Mouse (Mus musculus) embryonic stem cell, embryonic (primary cell): ENCODE results near the gene Rad23b.

ENCODE experiments used
- CTCF ChIA-PET, 4 experiments: fragments of 300-600 bp in 2 of 4; fragments of 350-600 bp in 2 of 4; sonication (Branson Sonifier 250); formaldehyde crosslinking; loops; one replicate each; lab custom pipeline; 2022; ENCODE audit warnings: inconsistent platforms in 2 of 4; lab: Charles Lee
- POLR2A ChIA-PET, 4 experiments: fragments of 300-600 bp in 2 of 4; fragments of 350-600 bp in 2 of 4; sonication (Branson Sonifier 250); formaldehyde crosslinking; loops; one replicate each; lab custom pipeline; 2022; ENCODE audit warnings: antibody characterized with exemption in 4 of 4, inconsistent platforms in 1 of 4; lab: Charles Lee

Rad23b gene

DNA sequence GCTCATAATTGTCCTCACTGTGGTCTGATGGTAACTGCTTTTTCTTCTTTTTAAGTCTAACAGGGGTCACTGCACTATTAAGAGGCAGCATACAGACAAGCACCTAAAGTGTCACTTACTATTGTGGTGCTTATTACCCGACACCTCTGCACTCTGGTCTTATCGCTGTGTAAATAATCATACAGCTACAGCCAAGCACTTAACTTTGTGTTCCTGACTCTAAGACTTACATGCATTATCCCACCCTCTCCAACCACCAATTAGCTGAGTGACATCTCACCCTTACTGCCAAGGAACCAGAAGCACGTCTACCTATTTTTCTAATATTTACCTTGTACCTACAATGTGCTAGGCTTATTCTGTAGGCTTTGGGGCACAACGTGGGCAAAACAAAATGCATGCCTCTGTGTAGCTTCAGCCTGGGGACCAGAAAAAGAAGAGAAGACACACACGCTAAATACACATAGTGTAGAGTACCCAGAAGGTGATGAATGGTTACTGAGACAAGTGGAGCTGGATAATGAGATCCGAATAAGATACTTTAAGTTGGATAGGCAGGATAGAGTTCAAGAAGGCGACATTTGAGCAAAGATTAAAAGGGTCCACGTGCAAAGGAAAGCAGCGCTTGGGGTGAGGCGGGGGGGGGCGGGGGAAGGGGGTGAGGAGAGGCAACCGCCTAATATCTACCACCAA is 938 bp upstream of the Rad23b start:
- POLR2A ChIA-PET = interaction anchor here in 3 of 4 experiments (0.6 to 2.6 kb wide), 18 partner anchors 7 to 390 kb away, joined by 3 to 12 read pairs (median 3); no protein-coding TSS in a partner anchor

DNA sequence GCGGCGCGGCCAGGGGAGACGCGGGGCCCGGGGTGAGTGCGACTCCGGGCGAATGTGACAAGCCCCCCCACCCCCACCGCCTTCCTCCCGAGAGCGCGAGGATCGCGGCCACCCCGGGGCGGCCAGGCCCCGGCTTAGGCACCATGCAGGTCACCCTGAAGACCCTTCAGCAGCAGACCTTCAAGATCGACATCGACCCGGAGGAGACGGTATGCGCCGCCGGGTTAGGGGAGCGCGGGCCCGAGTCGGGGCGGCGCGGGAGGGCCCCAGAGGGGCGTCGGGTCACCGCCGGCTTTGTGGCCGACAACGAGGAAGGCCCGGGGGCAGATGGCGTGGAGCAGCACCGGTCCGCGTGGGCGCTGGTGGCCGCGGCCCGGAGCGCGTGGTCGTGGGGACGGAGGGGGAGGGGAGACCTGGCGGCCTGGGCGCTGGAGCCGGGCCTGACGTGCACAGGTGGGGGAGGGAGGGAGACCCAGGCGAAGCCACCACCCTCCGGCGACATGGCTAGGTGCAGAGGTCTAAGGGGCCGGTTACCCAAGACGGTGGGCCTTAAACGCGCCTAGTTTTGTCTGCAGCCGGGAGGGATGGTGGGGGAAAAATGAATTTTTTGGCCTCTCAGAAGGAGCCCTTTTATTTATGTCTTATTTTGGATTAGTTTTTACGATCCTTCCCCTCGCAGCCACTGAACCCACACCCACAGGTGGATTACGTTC is 532 bp downstream of the Rad23b start:
- ChIA-PET POLR2A (interaction anchor here in 3 of 4 experiments (0.6 to 2.6 kb wide), 6 partner anchors 38 to 183 kb away, joined by 3 to 8 read pairs (median 3); no protein-coding TSS in a partner anchor), CTCF (no interaction called here)

More for the DNA sequence above, 938 bp upstream of the Rad23b start:
- CTCF ChIA-PET = interaction anchor here in 2 of 4 experiments (0.6 to 1.1 kb wide), 2 partner anchors 10 to 20 kb away, joined by 3 to 4 read pairs; no protein-coding TSS in a partner anchor

DNA sequence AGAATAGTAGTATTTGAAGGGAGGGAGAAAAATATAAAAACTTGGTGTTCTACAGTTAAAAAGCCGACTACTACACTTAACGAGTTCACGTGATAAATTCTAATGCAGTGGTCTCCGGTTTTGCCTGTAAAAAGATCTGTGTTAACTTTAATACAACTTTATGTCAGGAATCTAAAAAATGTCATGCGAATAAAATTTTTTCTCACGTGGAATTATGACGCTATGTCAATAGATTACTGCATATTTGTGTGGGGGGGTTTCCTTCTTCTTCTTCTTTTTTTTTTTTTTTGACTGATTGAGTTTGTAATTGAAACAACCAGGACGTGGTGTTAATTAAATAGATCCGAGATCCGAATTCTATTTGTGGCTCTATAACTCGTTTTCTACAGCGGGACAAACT is 1.2 kb downstream of the Rad23b start:
- ChIA-PET POLR2A (interaction anchor here in 3 of 4 experiments (0.6 to 4.1 kb wide), 7 partner anchors 12 to 127 kb away, joined by 3 to 40 read pairs (median 5); no protein-coding TSS in a partner anchor), CTCF (no interaction called here)

DNA sequence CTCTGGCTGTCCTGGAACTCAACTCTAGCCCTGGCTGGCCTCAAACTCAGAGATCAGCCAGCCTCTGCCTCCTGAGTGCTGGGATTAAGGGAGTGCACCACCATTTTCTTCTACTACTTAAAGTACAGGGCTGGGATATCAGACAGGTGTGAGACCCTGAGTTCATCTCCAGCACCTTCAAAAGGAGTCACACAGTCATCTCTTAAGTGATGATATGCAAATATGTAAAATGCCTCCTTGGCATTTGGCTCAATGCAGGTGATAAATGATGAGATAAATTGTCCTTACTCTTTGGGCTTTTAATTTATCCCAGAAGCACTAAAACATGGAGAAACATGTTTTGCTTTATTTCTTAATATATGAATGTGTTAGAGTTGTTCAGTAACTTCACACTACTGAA is 2.0 kb downstream of the Rad23b start:
- ChIA-PET POLR2A (interaction anchor here in 3 of 4 experiments (0.7 to 4.1 kb wide), 9 partner anchors 12 to 126 kb away, joined by 3 to 40 read pairs (median 4); no protein-coding TSS in a partner anchor), CTCF (interaction anchor here in 2 of 4 experiments (0.5 to 0.6 kb wide), 2 partner anchors 117 to 1244 kb away, joined by 3 to 7 read pairs; no protein-coding TSS in a partner anchor)

DNA sequence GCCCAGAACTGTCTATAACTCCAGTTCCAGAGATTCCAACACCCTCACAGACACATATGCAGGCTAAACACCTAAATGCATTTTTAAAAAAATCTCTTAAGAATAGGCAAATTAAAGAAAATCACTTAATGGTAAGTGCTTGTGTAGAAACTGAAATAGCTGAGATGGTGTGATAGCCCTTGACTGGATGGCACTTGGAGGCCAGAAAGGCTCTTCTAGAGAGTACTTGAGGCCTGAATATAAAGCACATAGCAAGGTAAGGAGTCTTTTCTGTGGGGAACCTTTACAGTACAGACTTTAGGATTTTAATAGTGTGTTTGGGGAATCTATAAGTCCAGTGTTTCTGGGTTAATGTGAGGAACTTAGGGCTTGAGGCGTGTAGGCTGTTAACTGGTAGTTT is 4.2 kb downstream of the Rad23b start:
- CTCF ChIA-PET = no interaction called here
- POLR2A ChIA-PET = interaction anchor here in 2 of 4 experiments (0.5 to 12.0 kb wide), 14 partner anchors 9 to 179 kb away, joined by 3 to 109 read pairs (median 4); partner anchors contain the start of gene Klf4 (in 1 of the 2)

DNA sequence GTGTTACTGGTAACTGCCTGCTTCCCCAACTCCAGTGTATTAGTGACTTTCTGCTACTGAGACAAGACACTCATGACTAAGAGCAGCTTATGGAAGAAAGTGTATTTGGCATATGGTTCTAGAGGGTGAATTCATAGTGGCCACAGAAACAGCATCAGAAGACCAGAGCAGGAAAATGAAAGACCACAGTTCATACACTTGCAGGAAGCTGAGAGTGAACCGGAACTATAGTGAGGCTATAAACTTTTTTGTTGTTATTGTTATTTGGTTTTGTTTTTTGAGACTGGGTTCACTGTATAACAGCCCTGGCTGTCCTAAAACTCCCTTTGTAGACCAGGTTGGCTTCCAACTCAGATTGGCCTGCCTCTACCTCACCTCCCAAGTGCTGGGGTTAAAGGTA is 6.0 kb downstream of the Rad23b start:
- ChIA-PET CTCF (interaction anchor here in 1 of 4 experiments (0.7 kb wide), 1 partner anchor 95 kb away, joined by 3 read pairs; no protein-coding TSS in a partner anchor), POLR2A (interaction anchor here in 2 of 4 experiments (0.7 to 12.0 kb wide), 12 partner anchors 8 to 123 kb away, joined by 3 to 109 read pairs (median 4); no protein-coding TSS in a partner anchor)

DNA sequence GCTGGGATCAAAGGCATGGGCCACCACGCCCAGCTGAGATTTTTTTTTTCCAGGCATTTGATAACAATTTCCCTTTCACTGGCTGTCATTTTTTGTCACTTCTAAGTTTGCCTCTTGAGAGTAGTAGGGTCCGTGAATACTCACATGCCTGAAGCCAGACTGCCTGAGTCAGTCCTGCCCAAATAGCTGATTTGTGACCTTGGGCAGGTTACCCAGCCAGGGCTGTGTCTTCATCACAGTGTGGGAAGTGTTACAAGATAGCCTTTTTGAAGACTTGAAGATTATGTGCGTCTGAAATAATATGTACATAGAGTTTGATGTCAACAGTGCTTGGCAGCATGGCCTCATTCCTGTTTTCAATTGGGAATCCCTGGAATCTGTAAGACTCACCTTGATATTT is 6.9 kb downstream of the Rad23b start:
- POLR2A ChIA-PET = interaction anchor here in 2 of 4 experiments (0.7 to 12.0 kb wide), 13 partner anchors 9 to 122 kb away, joined by 3 to 109 read pairs (median 4); no protein-coding TSS in a partner anchor

DNA sequence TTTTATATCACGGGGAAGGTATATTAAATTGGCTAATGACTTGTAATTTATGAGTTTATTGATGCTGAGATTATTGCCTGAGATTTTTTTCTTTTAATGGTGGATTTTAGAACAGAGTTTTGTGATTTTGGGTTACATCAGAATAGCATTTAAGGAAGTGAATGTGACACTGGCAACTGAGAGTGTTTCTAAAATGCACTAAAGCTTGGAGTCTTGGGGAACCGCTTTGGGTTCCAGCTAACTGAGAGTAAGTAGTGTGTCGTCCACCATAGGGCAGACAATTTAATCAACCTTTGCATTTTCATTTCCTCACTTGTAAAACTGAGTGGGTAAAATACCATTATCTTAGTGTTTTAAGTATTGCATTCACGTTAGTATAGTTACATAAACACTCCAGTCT is 14.0 kb downstream of the Rad23b start:
- ChIA-PET CTCF (interaction anchor here in 1 of 4 experiments (1.1 kb wide), 1 partner anchor 71 kb away, joined by 3 read pairs; no protein-coding TSS in a partner anchor), POLR2A (interaction anchor here in 2 of 4 experiments (0.9 to 12.0 kb wide), 10 partner anchors 9 to 70 kb away, joined by 3 to 109 read pairs (median 6); no protein-coding TSS in a partner anchor)

More for the DNA sequence above, 6.9 kb downstream of the Rad23b start:
- CTCF ChIA-PET = interaction anchor here in 2 of 4 experiments (0.7 to 1.4 kb wide), 2 partner anchors 77 to 1512 kb away, joined by 3 read pairs; no protein-coding TSS in a partner anchor

DNA sequence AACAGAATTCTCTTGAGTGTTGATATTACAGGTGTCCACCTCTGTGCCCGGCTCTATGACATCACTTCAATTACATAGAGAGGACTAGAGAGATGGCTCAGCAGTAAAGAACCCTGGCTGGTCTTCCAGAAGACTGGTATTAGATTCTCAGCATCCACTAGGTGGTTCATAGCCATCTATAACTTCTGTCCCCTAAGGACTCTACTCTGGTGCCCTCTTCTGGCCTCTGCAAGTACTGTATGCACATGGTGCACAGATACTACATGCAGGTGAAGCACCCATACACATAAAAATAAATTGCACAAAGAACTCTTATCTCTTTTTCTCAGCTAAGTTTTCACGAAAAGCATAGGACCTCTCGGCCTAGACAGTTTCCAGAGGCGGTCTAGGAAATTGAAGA is 14.5 kb downstream of the Rad23b start:
- CTCF ChIA-PET = no interaction called here
- POLR2A ChIA-PET = interaction anchor here in 2 of 4 experiments (0.5 to 6.1 kb wide), 7 partner anchors 9 to 1314 kb away, joined by 3 to 40 read pairs (median 4); no protein-coding TSS in a partner anchor

DNA sequence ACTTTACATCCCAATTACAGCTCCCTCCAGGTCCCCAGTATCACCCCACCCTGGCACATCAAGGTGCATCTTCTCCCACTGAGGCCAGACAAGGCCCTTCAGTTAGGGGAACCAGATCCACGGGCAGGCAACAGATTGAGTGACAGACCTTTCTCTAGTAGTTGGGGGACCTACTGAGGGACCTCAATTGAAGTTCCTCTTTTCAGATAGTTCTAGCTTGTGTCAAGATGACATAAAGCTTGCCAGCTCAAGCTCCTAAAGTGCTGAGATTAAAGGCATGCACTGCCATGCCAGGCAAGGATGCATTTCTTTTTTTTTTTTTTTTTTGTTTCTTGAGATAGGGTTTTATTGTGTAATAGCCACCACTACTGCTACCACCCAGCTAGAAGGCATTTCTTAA is 16.2 kb downstream of the Rad23b start:
- CTCF ChIA-PET = interaction anchor here in 2 of 4 experiments (0.8 to 1.5 kb wide), 3 partner anchors 63 to 73 kb away, joined by 3 to 5 read pairs (median 3); no protein-coding TSS in a partner anchor
- POLR2A ChIA-PET = interaction anchor here in 3 of 4 experiments (0.7 to 6.1 kb wide), 12 partner anchors 8 to 111 kb away, joined by 3 to 40 read pairs (median 4); no protein-coding TSS in a partner anchor

DNA sequence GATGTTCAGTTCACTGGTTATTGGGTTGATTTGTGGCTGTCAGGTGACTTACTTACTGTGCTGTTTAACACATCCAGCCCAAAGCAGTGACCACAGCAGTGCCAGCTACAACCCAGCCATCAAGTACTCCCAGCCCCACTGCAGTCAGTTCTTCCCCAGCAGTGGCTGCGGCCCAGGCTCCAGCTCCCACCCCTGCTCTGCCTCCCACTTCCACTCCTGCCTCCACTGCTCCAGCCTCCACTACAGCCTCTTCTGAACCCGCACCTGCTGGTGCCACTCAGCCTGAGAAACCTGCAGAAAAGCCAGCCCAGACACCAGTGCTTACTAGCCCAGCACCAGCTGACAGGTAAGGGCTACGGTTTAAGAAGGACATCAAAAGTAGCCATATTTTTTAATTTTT is 20.3 kb downstream of the Rad23b start:
- CTCF ChIA-PET = no interaction called here
- POLR2A ChIA-PET = interaction anchor here in 2 of 4 experiments (0.7 to 3.3 kb wide), 5 partner anchors 8 to 77 kb away, joined by 3 to 15 read pairs (median 5); no protein-coding TSS in a partner anchor

DNA sequence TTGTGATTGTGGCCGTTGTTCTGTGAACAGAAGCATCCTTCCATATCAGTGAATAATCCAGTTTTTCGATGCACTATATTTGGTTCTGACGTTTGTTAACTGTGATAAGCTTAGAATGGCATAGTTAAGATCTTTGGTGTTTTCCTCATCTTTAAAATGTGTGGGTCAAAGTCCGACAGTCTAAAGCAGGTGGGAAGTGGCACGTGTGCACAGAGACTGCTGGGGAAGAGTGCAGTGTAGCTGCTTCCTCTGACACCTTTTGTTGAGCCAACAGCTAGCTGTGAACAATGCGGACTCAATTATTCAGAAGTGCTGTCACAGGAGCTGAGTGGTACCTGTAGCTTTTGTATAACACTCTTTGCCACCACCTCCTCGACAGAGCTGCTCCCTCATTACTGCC is 21.5 kb downstream of the Rad23b start:
- POLR2A ChIA-PET = interaction anchor here in 3 of 4 experiments (0.5 to 5.1 kb wide), 19 partner anchors 9 to 424 kb away, joined by 3 to 41 read pairs (median 3); no protein-coding TSS in a partner anchor
- CTCF ChIA-PET = interaction anchor here in 2 of 4 experiments (0.7 to 1.3 kb wide), 2 partner anchors 10 to 1648 kb away, joined by 5 to 7 read pairs; no protein-coding TSS in a partner anchor

DNA sequence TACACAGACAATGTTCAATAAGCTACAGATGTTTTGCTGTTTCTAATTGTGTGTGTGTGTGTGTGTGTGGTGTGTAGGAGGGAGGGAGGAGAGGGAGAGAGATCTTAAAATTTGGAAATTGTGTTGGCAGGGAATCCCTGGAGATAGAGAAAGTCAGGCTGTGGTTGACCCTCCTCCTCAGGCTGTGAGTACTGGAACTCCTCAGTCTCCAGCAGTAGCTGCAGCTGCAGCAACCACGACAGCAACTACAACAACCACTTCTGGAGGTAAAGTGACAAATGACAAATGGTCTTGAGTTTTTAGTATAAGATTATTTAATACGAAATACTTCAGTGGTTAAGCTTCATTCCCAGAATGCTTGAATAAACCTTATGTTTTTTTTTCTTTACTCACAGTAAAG is 32.5 kb downstream of the Rad23b start:
- CTCF ChIA-PET = interaction anchor here in 2 of 4 experiments (0.6 kb wide), 2 partner anchors 9 to 1498 kb away, joined by 3 read pairs; no protein-coding TSS in a partner anchor
- POLR2A ChIA-PET = interaction anchor here in 3 of 4 experiments (0.6 to 4.6 kb wide), 10 partner anchors 9 to 96 kb away, joined by 3 to 41 read pairs (median 3); no protein-coding TSS in a partner anchor

DNA sequence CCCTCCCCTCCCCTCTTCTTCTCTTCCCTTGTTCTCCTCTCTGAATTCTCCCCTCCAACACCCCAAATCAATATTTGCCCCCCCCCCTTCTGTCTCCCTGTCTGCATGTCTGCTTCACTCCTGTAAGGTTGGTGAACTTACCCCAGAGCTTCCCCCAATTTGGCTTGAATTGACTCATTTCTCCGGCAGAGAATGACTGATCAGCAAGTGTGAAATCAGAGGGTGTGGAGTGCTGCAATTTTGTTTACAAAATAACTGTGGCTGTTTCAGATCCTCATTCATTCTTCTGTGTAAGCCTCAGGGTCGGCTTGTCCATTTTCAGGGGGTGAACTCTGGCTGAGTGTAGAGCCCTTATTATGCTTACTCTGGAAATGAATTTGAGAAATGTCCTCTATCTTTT is 36.9 kb downstream of the Rad23b start:
- POLR2A ChIA-PET = interaction anchor here (0.6 to 4.6 kb wide), 12 partner anchors 9 to 415 kb away, joined by 3 to 41 read pairs (median 5); no protein-coding TSS in a partner anchor
- CTCF ChIA-PET = interaction anchor here in 2 of 4 experiments (0.6 to 0.7 kb wide), 2 partner anchors 74 to 937 kb away, joined by 3 to 6 read pairs; no protein-coding TSS in a partner anchor

DNA sequence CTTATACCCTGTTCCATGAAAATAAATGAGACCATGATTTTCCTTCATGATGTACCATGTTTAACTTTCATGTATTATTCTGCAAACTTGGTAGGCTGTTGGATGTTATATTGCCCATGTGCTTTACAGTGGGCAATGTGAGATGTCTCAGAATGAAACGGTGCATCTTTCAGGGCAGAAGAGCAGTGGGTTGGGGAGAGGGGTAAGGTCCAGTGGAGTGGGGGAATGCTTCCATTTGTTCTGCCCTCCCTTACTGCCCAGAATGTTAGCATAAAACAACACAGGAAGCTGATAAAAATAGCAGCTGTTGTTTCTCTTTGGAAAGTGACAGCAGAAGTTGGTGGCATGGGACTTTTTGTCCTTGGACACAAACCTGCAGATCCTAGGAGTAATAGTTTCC is 41.6 kb downstream of the Rad23b start:
- POLR2A ChIA-PET = interaction anchor here in 3 of 4 experiments (0.8 to 1.6 kb wide), 10 partner anchors 9 to 89 kb away, joined by 3 to 9 read pairs (median 3); no protein-coding TSS in a partner anchor
- CTCF ChIA-PET = no interaction called here

DNA sequence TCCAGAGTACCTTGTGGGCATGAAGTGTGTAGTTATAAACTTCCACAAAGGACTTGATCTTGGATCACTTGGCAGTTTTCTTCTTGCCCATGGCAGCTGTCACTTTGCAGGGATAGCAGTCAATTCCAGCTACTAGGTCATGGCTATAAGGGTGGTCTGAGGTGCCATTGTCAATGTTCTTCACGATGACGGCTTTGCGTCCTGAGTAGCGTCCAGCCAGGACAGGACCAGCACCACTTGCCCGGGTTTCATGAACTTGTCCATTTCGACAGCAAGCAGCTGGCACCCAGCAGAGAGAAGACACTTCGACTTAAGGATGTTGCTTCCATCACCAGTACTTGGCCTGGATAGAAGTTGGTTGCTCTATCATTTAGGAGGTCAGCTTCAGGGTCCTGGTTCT is 42.6 kb downstream of the Rad23b start:
- CTCF ChIA-PET = no interaction called here

More for the DNA sequence above, 42.6 kb downstream of the Rad23b start:
- POLR2A ChIA-PET = interaction anchor here (0.6 to 1.6 kb wide), 19 partner anchors 8 to 138 kb away, joined by 3 to 9 read pairs (median 3); no protein-coding TSS in a partner anchor
